Mouse (Mus musculus) mesoderm, embryonic 11.5 days (tissue): ENCODE measurements around the gene Spata5.

Experiments used
- DNase-seq: peaks from one replicate; pipeline ENCODE4 v3.0.0-alpha.2; 2012; ENCODE audit warnings: low read depth, low spot score

Gene Spata5

GRCm38 (mm10) chr3:37420641-37421040 lies 945 bp downstream of the Spata5 start:
- DNase-seq: peak; percentile 33

- DNase-seq: no peak
Measured at GRCm38 (mm10) chr3:37421179-37421578, 1.5 kb downstream of the Spata5 start.

GRCm38 (mm10) chr3:37426069-37426468 lies 6.4 kb downstream of the Spata5 start:
- DNase-seq: no peak

- DNase-seq: no peak
Measured at GRCm38 (mm10) chr3:37430359-37430758, 10.7 kb downstream of the Spata5 start.

- DNase-seq: no peak
Measured at GRCm38 (mm10) chr3:37439770-37440169, 20.1 kb downstream of the Spata5 start.

GRCm38 (mm10) chr3:37443409-37443808 lies 23.7 kb downstream of the Spata5 start:
- DNase-seq: no peak

- DNase-seq: no peak
Measured at GRCm38 (mm10) chr3:37455992-37456391, 36.3 kb downstream of the Spata5 start.

- peak; percentile 23 for DNase-seq
Measured at GRCm38 (mm10) chr3:37468170-37468569, 48.5 kb downstream of the Spata5 start.

- no peak for DNase-seq
Measured at GRCm38 (mm10) chr3:37469353-37469752, 49.7 kb downstream of the Spata5 start.

GRCm38 (mm10) chr3:37470867-37471266 lies 51.2 kb downstream of the Spata5 start:
- no peak for DNase-seq

GRCm38 (mm10) chr3:37472461-37472860 lies 52.8 kb downstream of the Spata5 start:
- DNase-seq: no peak

- DNase-seq: no peak
Measured at GRCm38 (mm10) chr3:37476485-37476884, 56.8 kb downstream of the Spata5 start.

GRCm38 (mm10) chr3:37477438-37478188 lies 57.9 kb downstream of the Spata5 start:
- DNase-seq: no peak

GRCm38 (mm10) chr3:37479771-37480170 lies 60.1 kb downstream of the Spata5 start:
- DNase-seq: no peak

- DNase-seq: no peak
Measured at GRCm38 (mm10) chr3:37481295-37481694, 61.6 kb downstream of the Spata5 start.

- DNase-seq: no peak
Measured at GRCm38 (mm10) chr3:37482720-37483119, 63.0 kb downstream of the Spata5 start.

GRCm38 (mm10) chr3:37483709-37484265 lies 64.1 kb downstream of the Spata5 start:
- no peak for DNase-seq

GRCm38 (mm10) chr3:37487639-37488038 lies 67.9 kb downstream of the Spata5 start:
- DNase-seq: no peak

- no peak for DNase-seq
Measured at GRCm38 (mm10) chr3:37488173-37488572, 68.5 kb downstream of the Spata5 start.

GRCm38 (mm10) chr3:37490025-37490424 lies 70.3 kb downstream of the Spata5 start:
- DNase-seq: no peak

- no peak for DNase-seq
Measured at GRCm38 (mm10) chr3:37500939-37501338, 81.2 kb downstream of the Spata5 start.

GRCm38 (mm10) chr3:37502552-37502951 lies 82.9 kb downstream of the Spata5 start:
- DNase-seq: no peak

- no peak for DNase-seq
Measured at GRCm38 (mm10) chr3:37503846-37504245, 84.2 kb downstream of the Spata5 start.
